Mouse (Mus musculus) liver, embryonic 15.5 days (tissue): Measurements from ENCODE around the gene Olfr213. TPM values are rescaled to one million over a fixed set of nuclear protein-coding genes. Genes with fewer than 3 reads are reported as not detected.
"Not testable (repeated sequence)": the region's sequence is repeated elsewhere in the genome, so short reads cannot be mapped to it uniquely, and the experiment has no call there.

Experiments
- ATAC-seq: fragments of 200-750 bp; cut with Nextera tagmentation; 2 replicates; pipeline ENCODE4 v1.8.0; 2017; ENCODE audit warnings: moderate number of reproducible peaks, mild to moderate bottlenecking, moderate library complexity; ENCODE audit not compliant: insufficient read depth
- H3K27ac ChIP-seq: fragments of 300-500 bp; sonication (generic); replicated peaks from 2 replicates; pipeline ENCODE4 v1.5.1; 2015; ENCODE audit warnings: mild to moderate bottlenecking, inconsistent platforms
- H3K27me3 ChIP-seq: fragments of 300-500 bp; sonication (generic); 2 replicates; pipeline ENCODE4 v1.6.1; 2015; ENCODE audit warnings: mild to moderate bottlenecking, inconsistent platforms
- H3K36me3 ChIP-seq: fragments of 300-500 bp; sonication (generic); replicated peaks from 2 replicates; pipeline ENCODE4 v1.6.1; 2015; ENCODE audit warnings: moderate library complexity, mild to moderate bottlenecking, inconsistent platforms
- H3K4me1 ChIP-seq: fragments of 300-500 bp; sonication (generic); replicated peaks from 2 replicates; pipeline ENCODE4 v1.6.1; 2015; ENCODE audit warnings: inconsistent platforms
- H3K4me2 ChIP-seq: fragments of 300-500 bp; sonication (generic); 2 replicates; pipeline ENCODE4 v1.6.1; 2015; ENCODE audit warnings: moderate library complexity, mild to moderate bottlenecking, inconsistent platforms
- H3K4me3 ChIP-seq: fragments of 300-500 bp; sonication (generic); replicated peaks from 2 replicates; pipeline ENCODE4 v1.5.1; 2015; ENCODE audit warnings: mild to moderate bottlenecking, inconsistent platforms
- H3K9ac ChIP-seq: fragments of 300-500 bp; sonication (generic); 2 replicates; pipeline ENCODE4 v1.6.1; 2015; ENCODE audit warnings: moderate library complexity, mild to moderate bottlenecking, inconsistent platforms
- H3K9me3 ChIP-seq: fragments of 300-500 bp; sonication (generic); replicated peaks from 2 replicates; pipeline ENCODE4 v1.6.1; 2016; ENCODE audit warnings: inconsistent platforms
- WGBS: fragments of 180-500 bp; shearing (Covaris S2); methylation state at CpG from one replicate; pipeline ENCODE4 v1.1.7; 2015; ENCODE audit warnings: mixed read lengths; ENCODE audit not compliant: insufficient replicate concordance; 5-methylcytosine and 5-hydroxymethylcytosine counted together
- polyA plus RNA-seq: library from polyadenylated mRNA; unstranded; fragments of >200 nt; fragmentation: Nextera tagmentation; extraction: Ambion mirVana; gene quantifications from 2 replicates; pipeline ENCODE4 v1.2.1, GENCODE M21; 2015

The Olfr213 gene
- not detected in 2 replicates for polyA plus RNA-seq

DNA sequence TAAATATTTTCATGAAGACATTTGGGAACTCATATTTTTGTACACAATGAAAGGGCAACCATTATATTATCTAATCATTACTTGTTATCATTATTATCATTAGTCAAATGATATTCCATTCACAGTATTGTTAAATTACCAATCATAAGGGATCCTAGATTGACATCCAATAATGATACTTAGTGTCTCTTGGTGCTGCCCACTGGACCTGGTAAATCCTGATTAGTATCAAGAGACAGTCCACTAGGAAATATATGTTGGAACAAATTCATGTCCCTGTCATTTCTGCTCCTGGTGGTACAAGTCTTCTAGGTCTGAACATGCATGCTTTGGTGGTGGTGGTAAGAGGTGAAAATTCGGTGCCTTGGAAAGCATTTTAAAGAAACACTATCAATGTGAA lies at the start of gene Olfr213:
Gene Olfr213 (plus strand): TSS at position 301 of the 400 bp plus-strand sequence.
- WGBS, result 41% methylated on average over 1 of the region's 1 CpGs
- Histone ChIP-seq H3K4me1 (no peaks in the 10 kb centered on the region), H3K27ac (no peak within 1 kb of the TSS), H3K36me3 (no peaks in the 10 kb centered on the region), H3K4me3 (no peak within 1 kb of the TSS), H3K27me3 (no peaks in the 10 kb centered on the region), H3K4me2 (no peak within 1 kb of the TSS), H3K9ac (no peak within 1 kb of the TSS), H3K9me3 (no peaks in the 10 kb centered on the region)
- ATAC-seq, result no peak

DNA sequence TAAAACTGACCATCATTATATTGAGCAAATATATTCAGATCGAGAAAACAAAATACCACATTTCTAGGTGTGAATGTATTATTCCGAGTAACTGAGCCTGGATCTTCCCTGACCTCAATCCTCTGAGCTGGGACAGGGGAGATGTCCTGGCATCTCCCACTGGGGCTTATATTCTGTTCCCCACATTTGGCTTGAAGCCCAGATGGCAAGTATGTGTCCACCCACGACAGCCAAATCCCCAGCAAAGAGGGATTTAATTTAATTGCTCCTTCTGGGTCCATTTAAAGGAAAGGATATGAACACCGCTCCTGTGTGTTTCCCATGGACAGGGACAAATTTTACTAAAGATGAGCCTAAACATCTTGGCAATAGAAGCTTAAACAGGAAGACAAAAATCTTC lies 49.5 kb upstream of the Olfr213 start, which contains the start of gene Olfr211:
Gene Olfr211 (plus strand): TSS at position 301 of the 400 bp plus-strand sequence.
- Histone ChIP-seq H3K4me3 (no peak within 1 kb of the TSS), H3K4me2 (no peak within 1 kb of the TSS), H3K36me3 (no peaks in the 10 kb centered on the region), H3K9me3 (no peaks in the 10 kb centered on the region), H3K4me1 (no peaks in the 10 kb centered on the region), H3K27ac (no peak within 1 kb of the TSS), H3K27me3 (no peaks in the 10 kb centered on the region), H3K9ac (no peak within 1 kb of the TSS)
- 55% methylated on average over 4 of the region's 4 CpGs for WGBS
- ATAC-seq, result no peak

DNA sequence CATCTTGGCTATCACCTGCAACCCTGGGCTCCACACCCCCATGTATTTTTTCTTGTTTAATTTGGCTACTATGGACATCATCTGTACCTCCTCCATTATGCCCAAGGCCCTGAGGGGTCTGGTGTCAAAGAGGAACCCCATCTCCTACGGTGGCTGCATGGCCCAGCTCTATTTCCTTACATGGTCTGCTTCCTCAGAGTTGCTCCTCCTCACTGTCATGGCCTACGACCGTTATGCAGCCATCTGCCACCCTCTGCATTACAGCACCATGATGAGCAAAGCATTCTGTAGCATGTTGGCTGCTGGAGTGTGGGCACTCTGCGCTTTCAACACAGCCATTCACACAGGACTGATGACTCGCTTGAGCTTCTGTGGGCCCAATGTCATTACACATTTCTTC lies 44.5 kb upstream of the Olfr213 start:
- H3K4me2 ChIP-seq, result no peak overlapping the region
- no peaks in the 10 kb centered on the region for H3K4me1 ChIP-seq
- H3K27ac ChIP-seq, result no peak overlapping the region
- no peaks in the 10 kb centered on the region for H3K27me3 ChIP-seq
- no peak overlapping the region for H3K9ac ChIP-seq
- H3K36me3 ChIP-seq, result no peaks in the 10 kb centered on the region
- H3K9me3 ChIP-seq, result no peaks in the 10 kb centered on the region
- 53% methylated on average over 5 of the region's 5 CpGs for WGBS
- no peak overlapping the region for H3K4me3 ChIP-seq
- ATAC-seq, result no peak

DNA sequence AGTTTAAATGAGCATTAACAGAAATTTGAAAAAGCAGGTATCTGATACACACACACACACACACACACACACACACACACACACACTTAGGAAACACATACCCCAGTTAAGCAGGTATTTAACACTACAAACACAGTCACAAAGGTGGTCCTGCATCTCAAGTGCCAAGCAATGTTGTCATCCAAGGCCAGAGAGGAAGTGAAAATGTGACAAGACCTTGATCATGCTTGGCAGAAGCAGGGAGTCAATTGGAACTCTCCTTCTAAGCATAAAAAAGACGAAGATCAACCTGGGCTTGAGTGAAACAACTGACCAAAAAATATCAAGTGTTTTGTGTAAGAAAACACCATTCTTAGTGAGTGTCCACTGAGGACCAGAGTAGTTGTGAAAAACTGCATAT lies 42.3 kb upstream of the Olfr213 start:
- Histone ChIP-seq H3K4me3 (no peak overlapping the region), H3K27ac (no peak overlapping the region), H3K9me3 (no peaks in the 10 kb centered on the region), H3K27me3 (no peaks in the 10 kb centered on the region), H3K9ac (no peak overlapping the region), H3K4me2 (no peak overlapping the region), H3K4me1 (no peaks in the 10 kb centered on the region), H3K36me3 (no peaks in the 10 kb centered on the region)
- WGBS, result 49% methylated on average over 1 of the region's 1 CpGs
- no peak for ATAC-seq

DNA sequence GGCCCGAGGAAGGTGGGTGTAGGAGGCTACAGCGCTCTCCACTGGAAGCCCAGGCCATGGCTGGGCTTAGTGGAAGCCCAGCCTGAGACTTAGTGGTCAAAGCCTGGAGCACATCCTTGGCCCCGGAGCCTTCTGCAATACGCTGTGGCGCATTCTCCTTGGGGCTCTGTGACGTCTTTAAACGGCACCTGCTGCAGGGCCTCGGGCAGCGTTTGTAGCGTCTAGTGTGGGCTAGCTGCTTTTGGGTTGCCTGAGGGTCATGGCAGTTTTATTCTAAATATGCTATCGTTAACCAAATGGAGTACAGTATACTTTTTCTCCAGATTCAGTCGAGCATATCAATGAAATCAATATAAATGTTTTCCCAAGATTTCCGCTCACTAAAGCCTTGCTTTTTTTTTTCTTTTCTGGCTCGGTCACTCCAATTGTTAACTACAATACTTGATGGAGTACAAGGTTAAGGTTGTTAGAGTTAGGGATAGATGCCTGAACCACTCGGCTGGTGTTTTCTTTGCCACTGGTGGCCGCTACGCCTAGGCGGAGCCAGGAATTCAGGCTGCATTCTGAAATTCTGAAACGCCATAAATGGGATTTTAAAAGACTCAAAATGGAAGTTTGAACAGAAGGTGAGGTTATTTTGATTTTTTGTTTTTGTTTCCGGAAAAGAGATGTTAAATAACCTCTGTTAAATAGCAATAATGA lies 31.8 kb upstream of the Olfr213 start, which contains the start of gene Olfr212:
Gene Olfr212 (plus strand): TSS at position 215 of the 702 bp plus-strand sequence.
- WGBS, result 74% methylated on average over 20 of the region's 20 CpGs
- ATAC-seq, H3K9me3 ChIP-seq, H3K4me2 ChIP-seq, H3K27ac ChIP-seq, H3K4me3 ChIP-seq, H3K4me1 ChIP-seq, H3K27me3 ChIP-seq, H3K9ac ChIP-seq, H3K36me3 ChIP-seq: not testable (repeated sequence)

DNA sequence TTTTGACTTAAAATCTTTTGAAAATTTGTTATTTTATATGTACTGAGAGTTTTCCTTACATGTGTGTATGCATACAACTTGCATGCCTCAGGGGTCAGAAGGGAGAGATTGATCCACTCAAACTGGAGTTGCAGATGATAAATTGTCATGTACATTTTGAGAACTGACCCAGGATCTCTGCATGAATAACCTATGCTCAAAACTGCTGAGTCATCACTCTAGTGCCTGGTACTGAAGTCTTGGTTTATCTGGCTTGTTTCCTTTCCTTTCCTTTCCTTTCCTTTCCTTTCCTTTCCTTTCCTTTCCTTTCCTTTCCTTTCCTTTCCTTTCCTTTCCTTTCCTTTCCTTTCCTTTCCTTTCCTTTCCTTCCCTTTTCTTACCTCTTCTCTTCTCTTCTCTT lies 23.4 kb upstream of the Olfr213 start:
- Histone ChIP-seq H3K27me3 (no peaks in the 10 kb centered on the region), H3K9me3 (no peaks in the 10 kb centered on the region)

DNA sequence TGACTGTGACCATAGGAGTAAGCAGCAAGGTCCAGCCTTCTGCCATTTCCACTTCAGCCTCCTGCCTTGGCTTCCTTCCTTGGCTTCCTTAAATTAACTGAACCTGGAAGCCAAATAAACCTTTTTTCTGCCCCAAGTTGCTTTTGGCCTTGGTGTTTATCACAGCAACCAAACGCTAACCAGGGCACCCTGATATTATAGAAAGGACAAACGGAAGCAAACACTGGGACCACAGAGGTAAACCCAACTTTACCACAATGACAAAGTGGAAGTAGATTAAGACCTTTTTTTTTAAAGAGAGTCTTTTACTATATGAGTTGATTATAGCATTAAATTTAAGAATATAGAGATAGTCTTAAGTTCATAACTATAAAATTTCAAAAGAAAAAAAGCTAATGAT lies 4.2 kb downstream of the Olfr213 start:
- H3K9me3 ChIP-seq, result no peaks in the 10 kb centered on the region
- no peaks in the 10 kb centered on the region for H3K4me1 ChIP-seq
- no peaks in the 10 kb centered on the region for H3K36me3 ChIP-seq
- 35% methylated on average over 2 of the region's 2 CpGs for WGBS
- no peak overlapping the region for H3K9ac ChIP-seq
- no peak for ATAC-seq
- H3K27me3 ChIP-seq, result no peaks in the 10 kb centered on the region
- no peak overlapping the region for H3K4me2 ChIP-seq
- H3K4me3 ChIP-seq, result no peak overlapping the region
- no peak overlapping the region for H3K27ac ChIP-seq

More for the DNA sequence above, 23.4 kb upstream of the Olfr213 start:
- Histone ChIP-seq H3K36me3 (no peaks in the 10 kb centered on the region), H3K4me3 (no peak overlapping the region), H3K9ac (no peak overlapping the region), H3K4me2 (no peak overlapping the region), H3K4me1 (no peaks in the 10 kb centered on the region), H3K27ac (no peak overlapping the region)
- ATAC-seq, result no peak

DNA sequence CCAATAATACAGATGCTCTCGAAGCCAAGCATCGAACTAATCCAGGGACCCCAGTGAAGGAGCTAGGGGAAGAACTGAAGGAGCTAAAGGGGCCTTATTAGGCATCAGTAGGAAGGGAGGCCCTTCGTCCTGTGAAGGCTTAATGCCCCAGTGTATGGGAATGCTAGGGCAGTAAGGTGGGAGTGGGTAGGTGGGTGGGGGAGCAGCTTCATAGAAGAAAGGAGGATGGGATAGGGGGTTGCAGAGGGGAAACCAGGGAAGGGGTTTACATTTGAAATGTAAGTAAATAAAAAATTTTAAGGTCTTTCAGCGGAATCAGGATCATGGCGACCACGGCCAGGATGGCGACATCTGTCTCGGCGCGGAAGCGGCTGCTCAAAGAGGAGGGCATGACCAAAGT lies 12.6 kb downstream of the Olfr213 start, which contains the start of gene Gm5580:
Gene Gm5580 (plus strand): TSS at position 301 of the 400 bp plus-strand sequence.
- not testable (repeated sequence) for H3K36me3 ChIP-seq, H3K4me3 ChIP-seq, H3K9me3 ChIP-seq, H3K9ac ChIP-seq, ATAC-seq, H3K4me1 ChIP-seq, H3K4me2 ChIP-seq, H3K27me3 ChIP-seq, H3K27ac ChIP-seq
- WGBS, result 71% methylated on average over 11 of the region's 11 CpGs

DNA sequence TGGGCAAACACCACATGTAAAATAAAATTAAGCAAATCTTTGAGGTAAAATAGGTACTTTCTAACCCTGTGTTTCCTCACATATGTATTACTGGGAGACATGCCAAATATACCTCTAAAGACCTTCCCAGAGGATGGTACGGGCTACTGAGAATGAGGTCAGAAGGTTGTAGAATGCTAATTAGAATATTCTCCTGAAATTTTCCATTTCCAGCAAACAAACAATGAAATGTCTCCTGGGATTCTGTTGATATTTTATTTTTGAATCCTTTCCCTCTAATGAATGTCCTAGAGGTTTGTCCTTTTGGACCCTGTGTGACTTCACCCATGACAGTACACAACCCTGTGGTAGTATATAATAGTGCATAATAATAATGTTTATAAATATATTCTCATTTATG lies 15.7 kb downstream of the Olfr213 start, which contains the start of gene Olfr214:
Gene Olfr214 (plus strand): TSS at position 301 of the 400 bp plus-strand sequence.
- H3K4me2 ChIP-seq, result no peak within 1 kb of the TSS
- WGBS, result 62% methylated on average over 1 of the region's 1 CpGs
- H3K4me1 ChIP-seq, result no peaks in the 10 kb centered on the region
- H3K36me3 ChIP-seq, result no peaks in the 10 kb centered on the region
- ATAC-seq, result no peak
- no peak within 1 kb of the TSS for H3K9ac ChIP-seq
- H3K27ac ChIP-seq, result no peak within 1 kb of the TSS
- no peak within 1 kb of the TSS for H3K4me3 ChIP-seq
- no peaks in the 10 kb centered on the region for H3K9me3 ChIP-seq
- H3K27me3 ChIP-seq, result no peaks in the 10 kb centered on the region

DNA sequence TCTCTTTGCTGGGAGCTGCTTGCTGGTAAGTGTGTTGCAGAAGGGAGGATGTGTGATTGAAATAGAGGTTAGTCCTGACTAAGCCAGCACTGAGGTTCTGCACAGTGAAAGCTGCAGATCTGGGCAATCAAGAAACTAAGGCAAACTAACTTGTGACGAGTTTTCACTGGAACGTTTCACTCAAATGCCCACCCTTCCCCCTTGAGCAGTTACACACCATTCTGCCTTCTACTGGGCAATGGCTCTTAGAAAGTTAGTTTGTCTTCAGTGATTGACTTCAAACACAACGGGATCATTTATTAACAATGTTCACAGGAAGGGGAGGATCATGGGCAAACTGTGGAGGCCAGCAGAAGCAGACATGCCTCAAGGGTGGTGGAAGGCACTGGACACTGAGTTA lies 16.7 kb downstream of the Olfr213 start:
- no peak overlapping the region for H3K27ac ChIP-seq
- H3K4me3 ChIP-seq, result no peak overlapping the region
- 51% methylated on average over 3 of the region's 3 CpGs for WGBS
- H3K9me3 ChIP-seq, result no peaks in the 10 kb centered on the region
- H3K4me1 ChIP-seq, result no peaks in the 10 kb centered on the region
- no peak overlapping the region for H3K4me2 ChIP-seq
- no peaks in the 10 kb centered on the region for H3K36me3 ChIP-seq
- no peak overlapping the region for H3K9ac ChIP-seq
- no peak for ATAC-seq
- no peaks in the 10 kb centered on the region for H3K27me3 ChIP-seq

DNA sequence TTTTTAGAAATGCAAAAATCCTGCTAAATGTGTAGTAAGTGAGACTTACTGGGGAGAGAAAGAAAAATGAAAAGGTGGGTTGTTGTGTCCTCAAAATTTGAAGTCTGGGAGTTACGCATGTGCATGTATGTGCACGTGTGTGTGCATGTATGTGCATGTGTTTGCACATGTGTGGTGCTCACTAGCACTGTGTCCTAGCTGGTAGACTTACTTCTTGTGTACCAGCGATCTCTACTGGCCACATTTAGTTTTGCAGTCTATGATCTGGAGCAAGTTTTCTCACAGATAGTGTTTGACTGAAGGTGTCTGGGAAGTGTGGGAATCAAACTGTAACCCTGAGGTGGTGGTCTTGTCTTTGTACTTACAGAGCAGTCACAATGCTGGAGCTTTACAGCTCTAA lies 31.6 kb downstream of the Olfr213 start:
- Histone ChIP-seq H3K4me1 (no peaks in the 10 kb centered on the region), H3K4me3 (no peak overlapping the region), H3K9ac (no peak overlapping the region), H3K9me3 (no peaks in the 10 kb centered on the region), H3K27ac (no peak overlapping the region), H3K36me3 (no peaks in the 10 kb centered on the region), H3K4me2 (no peak overlapping the region), H3K27me3 (no peaks in the 10 kb centered on the region)
- WGBS, result 14% methylated on average over 3 of the region's 3 CpGs
- ATAC-seq, result no peak

DNA sequence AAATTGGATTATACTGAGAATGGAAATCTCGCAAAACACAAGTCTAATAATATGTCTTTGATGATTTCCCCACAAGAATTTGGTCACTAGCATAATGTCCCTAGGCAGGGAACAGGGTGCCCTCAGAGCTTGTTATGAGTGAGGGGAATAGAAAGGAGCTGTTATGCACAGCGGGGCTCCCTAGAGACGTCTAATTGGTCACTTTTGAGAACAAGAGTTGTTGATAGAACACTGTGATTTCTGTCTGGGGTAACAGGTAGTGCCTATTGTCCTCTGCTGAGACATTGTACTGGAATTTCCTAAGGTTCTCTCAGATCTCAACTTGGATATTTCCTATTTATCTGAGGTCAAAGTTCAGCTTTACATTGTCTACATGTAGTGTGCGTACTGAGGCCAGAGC lies 45.8 kb downstream of the Olfr213 start, which contains the start of gene Olfr215:
Gene Olfr215 (minus strand): TSS at position 101 of the 400 bp plus-strand sequence.
- Histone ChIP-seq H3K9me3 (no peaks in the 10 kb centered on the region), H3K27me3 (no peaks in the 10 kb centered on the region), H3K4me3 (no peak within 1 kb of the TSS), H3K4me2 (no peak within 1 kb of the TSS), H3K27ac (no peak within 1 kb of the TSS), H3K36me3 (no peaks in the 10 kb centered on the region), H3K4me1 (no peaks in the 10 kb centered on the region), H3K9ac (no peak within 1 kb of the TSS)
- WGBS, result 52% methylated on average over 4 of the region's 4 CpGs
- no peak for ATAC-seq
